Mouse (Mus musculus) adrenal gland (tissue): ENCODE data around the gene P4ha2.

Experiments used
- intact Hi-C: fragments of 180-260 bp; cut with DNase I; formaldehyde crosslinking; loops from one replicate; pipeline ENCODE4 v1.15.1; 2025

P4ha2 gene

DNA sequence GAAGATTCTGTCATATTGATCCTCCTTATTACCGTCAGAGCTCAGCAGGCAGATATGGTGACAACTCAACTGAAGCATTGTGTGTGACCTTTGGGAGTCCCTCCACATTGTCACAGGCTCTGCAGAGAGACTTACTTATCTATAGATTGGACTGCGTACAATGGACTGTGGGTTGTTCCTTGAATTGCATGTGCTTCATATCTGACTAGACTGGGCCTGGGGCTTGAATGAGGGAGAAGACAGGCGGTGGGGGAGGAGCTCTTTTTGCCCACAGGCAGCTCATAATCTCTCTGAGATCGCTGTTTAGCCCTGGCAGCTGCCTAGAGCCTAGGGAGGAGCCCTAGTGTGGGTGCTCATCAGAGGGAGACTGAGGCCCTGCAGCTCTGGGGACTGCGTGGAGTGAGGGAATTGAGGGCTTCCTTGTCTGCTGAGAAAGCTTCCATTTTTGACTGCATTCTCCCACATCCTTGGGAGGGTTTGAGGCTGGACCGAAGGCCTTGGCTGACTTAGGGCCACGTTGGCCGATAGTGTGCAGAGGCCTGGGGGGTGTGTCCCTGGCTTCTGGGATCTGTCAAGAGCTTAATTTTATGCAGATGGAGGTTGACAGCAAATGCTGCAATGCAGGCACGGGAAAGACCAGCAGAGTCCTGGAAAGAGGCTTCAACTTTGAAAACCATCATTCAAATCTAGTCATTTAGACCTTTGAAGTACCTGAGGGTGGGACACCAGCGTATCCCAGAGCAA, 3.0 kb downstream of the P4ha2 start:
- intact Hi-C loops = no loop called here

DNA sequence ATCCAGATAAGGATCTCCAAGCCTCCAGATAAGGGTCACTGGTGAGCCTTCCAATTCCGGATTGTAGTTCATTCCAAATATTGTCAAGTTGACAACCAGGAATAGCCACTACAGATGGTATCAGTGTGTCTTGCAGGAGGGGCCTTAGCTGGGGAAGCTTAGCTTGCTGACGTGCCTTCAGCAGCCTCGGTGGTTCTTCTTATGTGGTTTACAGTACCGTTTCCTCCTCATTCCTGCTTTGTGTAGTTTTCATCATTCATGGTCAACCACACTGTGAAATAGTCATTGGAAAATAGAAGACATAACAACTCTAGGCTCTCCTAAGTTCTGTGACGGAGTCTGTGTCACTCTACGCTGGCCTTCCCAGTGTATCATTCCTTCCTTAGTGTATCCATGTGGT, 5.1 kb downstream of the P4ha2 start:
- intact Hi-C loops = no loop called here

DNA sequence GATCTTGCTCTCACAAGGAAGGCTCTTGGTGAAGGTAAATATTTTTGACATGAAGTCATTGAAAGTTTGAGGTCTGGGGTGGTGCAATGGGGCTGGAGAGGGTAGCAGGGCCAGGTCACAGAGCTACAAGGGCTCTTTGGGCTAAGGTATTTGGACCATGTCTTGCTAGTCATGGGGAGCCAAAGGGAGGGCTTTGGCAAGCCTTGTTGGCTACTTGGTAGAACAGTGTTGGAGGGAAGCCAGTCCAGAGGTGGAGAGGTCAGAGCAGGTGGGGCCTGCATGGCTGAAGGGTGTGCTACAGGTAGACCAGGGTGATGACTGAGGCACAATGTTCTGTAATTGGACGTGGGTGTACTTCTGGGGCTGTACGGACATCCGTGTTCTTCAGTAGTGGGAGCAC, 6.8 kb downstream of the P4ha2 start:
- intact Hi-C loops = no loop called here

GRCm38 (mm10) chr11:54107239-54107638, 7.3 kb downstream of the P4ha2 start:
- intact Hi-C loops = no loop called here

- intact Hi-C loops = no loop called here
Measured at GRCm38 (mm10) chr11:54108131-54108530, 8.2 kb downstream of the P4ha2 start.

GRCm38 (mm10) chr11:54108894-54109293, 9.0 kb downstream of the P4ha2 start:
- intact Hi-C loops = no loop called here

DNA sequence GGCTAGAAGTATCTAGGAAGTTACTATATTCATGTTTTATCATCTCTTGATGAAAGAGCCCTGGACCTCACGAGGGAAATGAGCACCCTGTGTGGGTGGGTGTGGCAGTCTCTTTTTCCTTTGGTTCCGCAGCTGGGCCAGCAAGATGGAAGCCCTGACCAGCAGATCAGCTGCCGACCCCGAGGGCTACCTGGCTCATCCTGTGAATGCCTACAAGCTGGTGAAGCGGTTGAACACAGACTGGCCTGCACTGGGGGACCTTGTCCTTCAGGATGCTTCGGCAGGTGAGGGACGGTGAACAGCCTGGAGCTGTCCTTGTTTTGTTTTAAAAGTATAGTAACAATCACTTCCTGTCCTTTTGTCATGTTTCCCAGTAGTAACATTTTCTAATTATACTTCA, 11.4 kb downstream of the P4ha2 start:
- intact Hi-C loops = no loop called here

GRCm38 (mm10) chr11:54111976-54112741, 12.3 kb downstream of the P4ha2 start:
- intact Hi-C loops = no loop called here

DNA sequence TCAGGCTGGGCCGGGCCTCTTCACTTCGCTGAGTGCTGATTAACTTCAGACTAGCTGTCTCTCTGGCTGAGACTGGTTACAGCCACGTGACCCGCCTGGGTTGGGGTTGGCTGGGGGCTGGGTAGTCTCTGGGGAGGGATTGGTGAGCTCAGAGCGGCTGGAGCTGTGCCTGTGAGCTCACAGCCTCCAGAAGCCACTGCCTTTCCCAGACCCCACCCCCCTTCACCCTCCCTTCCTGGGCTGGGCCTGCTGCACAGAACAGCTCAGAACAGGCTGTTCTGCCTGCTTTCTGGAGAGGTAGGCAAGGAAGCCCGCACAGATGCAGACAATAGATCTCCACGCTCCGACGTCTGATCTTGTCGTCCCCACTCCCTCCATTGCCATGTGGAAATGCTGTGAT, 13.0 kb downstream of the P4ha2 start:
- intact Hi-C loops = no loop called here

DNA sequence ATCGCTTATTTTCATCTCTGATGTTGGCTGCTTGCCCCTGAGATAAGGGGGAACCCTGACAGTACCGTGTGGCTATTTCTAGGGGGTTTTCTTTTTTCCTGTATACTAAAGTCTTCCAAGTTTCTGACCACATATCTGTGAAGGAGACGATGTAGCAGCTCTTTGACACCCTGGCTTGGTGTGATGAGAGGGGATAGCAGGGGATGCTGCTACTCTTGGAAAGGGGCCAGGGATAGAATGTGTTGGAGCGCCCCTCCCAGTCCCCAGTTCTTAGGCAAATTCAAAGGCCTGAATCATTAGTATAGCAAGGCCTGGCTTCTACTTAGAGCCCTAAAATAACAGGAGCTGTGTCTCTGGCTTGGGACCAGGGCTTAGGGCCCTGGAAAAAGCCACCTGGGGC, 13.5 kb downstream of the P4ha2 start:
- intact Hi-C loops = no loop called here

DNA sequence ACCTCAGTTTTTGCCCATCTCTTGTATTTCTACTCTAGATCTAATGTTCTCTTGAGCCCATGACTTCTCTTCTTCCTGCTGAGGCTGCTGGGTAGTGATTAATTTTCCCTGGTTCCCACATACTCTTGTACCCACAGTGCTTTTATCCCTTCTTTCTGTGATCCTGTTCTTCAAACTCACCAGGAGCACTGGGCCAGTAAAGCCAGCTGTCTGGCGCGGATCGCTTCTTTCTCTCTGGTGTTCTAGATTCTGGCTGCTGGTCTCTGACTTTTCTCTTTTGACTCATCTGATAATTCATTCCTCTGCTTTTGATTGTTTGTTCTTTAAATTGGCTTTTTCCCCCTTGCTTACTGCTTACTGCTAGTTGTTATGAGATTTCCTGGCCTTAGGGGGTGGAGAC, 14.9 kb downstream of the P4ha2 start:
- intact Hi-C loops = no loop called here

GRCm38 (mm10) chr11:54115301-54115700, 15.4 kb downstream of the P4ha2 start:
- intact Hi-C loops = no loop called here

DNA sequence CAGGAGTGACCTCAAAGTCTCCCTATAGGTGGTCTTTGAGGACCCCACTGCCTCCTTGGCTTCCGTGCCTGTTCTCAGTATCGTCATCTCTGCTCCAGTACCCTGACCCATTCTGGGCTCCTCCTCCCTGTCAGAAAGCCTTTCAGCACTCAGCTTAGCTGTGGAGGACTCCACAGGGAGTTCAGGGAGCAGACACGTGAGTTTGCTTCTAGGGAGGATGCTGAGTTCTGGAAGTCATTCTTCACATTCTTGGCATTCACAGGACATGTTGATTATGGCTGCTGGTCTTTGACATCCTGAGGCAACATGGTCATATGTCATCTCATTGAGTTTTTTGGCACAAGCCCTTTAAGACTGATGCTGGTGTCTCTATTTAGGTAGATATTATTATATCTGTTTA, 16.0 kb downstream of the P4ha2 start:
- intact Hi-C loops = no loop called here

DNA sequence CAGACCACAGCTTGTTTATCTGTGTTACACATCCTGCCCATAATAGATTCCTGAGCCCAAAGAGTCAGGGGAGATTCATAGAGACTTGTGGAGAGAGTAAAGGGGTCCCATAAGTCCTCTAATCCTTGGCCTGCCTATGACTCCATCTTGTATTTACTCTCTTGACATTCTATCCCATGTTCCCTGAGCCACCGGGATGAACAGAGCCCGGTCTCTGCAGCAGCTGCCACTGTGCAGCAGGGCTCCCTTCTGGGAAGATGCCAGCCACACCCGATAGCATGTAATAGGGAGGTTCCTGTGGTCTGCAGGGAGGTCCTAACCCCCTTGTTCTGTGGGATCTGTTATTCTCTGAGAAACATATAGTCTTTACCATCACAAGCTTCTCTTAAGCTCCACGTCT, 16.5 kb downstream of the P4ha2 start:
- intact Hi-C loops = no loop called here

DNA sequence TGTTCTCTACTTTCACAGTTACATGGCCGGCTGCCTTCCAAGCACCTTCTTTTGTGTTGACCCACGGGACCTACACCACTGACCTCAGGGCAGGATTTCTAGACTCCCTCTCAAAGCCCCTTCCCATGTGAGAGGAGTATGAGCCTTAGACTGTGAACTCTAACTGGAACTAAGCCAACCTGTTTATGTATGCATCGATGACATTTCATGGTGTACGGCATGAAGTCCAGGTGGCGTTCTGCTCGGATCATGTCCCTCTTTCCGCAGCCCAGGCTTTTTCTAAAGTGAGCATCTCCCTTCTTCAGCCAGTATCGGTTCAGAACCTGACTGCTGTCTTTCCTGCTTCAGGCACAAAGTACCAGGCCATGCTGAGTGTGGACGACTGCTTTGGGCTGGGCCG, 17.2 kb downstream of the P4ha2 start:
- intact Hi-C loops = no loop called here

- intact Hi-C loops = no loop called here
Measured at GRCm38 (mm10) chr11:54119126-54119525, 19.2 kb downstream of the P4ha2 start.

GRCm38 (mm10) chr11:54119740-54120360, 20.0 kb downstream of the P4ha2 start:
- intact Hi-C loops = no loop called here

GRCm38 (mm10) chr11:54122416-54123264, 22.7 kb downstream of the P4ha2 start:
- intact Hi-C loops = no loop called here

DNA sequence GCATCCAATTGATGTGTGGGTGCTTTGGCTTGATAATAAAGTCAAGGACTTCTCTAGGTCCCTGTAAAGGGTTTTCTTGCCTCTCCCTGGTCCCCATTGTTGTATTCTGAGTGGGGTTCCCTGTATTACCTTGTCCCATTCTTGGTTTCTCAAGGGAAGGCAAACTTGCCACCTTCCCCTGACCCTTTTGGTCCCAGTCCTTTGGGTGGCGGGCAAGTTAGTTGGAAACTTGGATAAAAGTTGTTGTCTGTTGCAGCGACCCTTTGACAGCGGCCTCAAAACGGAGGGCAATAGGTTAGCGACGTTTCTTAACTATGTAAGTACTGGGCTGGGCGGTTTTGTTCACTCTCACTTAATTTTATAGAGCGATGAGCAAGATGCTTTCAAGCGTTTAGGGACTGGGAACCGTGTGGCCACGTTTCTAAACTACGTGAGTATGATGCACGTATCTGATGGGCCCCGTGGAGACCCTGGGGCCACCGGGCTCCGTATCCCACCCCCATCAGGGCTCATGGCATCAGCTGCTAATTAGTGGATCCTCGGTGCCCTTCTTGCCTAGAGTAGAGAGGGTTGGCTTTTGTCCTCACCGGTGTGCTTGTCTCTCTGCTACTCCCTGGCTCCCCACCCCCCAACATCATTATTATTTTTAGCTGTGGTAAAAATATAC, 26.2 kb downstream of the P4ha2 start:
- intact Hi-C loops = no loop called here

GRCm38 (mm10) chr11:54126654-54127374, 26.9 kb downstream of the P4ha2 start:
- intact Hi-C loops = no loop called here
